Mouse (Mus musculus) CD4-positive helper T cell, adult 2 months (primary cell): Measurements from ENCODE around the gene Smyd2.

Source experiments
- DNase-seq: peaks from one replicate; pipeline ENCODE4 v3.0.0-alpha.2; 2012; ENCODE audit warnings: low read depth, missing footprints, low spot score

Gene Smyd2

DNA sequence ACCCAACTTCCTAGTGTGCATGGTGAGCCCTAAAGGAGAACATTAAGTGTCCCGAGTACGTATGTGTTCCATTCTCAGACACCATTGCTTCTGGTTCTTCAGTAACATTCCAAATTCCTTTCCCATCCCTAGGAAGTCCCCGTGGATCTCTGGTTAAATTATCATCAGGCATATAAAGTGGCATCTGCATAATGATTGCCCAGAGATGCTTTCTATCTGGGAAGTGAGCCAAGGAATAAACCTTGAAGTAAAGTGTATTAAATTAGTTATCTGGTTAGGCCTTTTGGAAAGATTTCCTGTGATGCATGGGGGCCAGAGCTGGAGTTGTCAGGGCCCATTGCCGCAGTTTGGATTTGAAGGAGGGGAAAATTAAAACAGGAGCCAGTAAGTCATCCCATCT is 50.1 kb downstream of the Smyd2 start:
- DNase-seq: no peak

DNA sequence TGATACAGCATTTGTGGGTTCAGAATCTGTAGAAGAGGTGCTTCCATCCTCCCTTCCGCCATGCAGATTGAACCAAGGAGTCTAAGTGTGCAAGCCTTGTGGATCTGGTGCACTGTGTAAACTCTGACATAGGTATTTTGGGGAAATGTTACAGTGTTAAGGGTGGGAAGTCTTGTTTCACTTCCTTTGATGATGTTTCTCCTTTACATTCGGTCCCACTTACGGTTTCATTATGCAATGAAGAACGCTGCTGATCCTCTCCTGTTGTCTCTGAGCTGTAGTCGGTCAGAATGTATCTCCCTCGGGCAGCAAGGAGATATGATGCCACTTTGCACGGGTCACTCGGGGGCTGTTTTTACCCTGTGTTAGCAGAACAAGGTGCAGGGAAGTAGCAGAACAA is 50.5 kb downstream of the Smyd2 start:
- DNase-seq: no peak

DNA sequence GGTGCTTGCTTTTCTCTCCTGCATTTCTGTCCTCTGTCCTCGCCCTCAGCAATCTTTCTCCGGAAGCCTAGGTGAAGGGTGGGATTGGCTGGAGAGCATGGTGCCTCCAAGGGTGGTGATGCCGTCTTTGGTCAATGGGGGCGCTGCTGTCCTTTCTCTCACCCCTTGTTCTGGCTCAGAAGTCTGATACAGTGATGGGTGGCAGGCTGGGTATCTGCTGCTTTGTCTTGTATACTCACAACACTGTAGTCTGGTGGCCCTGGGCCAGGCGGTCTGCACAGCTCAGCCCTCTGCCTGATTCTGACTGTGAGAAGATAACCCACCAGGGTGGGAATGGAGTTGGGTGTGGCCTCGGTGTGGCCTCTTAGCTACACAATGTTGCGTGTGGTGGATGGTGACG is 51.6 kb downstream of the Smyd2 start:
- no peak for DNase-seq

GRCm38 (mm10) chr1:189869651-189870270 is 52.4 kb downstream of the Smyd2 start:
- no peak for DNase-seq

GRCm38 (mm10) chr1:189868036-189868435 is 54.1 kb downstream of the Smyd2 start:
- DNase-seq: no peak

GRCm38 (mm10) chr1:189867497-189867896 is 54.7 kb downstream of the Smyd2 start:
- DNase-seq: no peak

GRCm38 (mm10) chr1:189867034-189867433 is 55.1 kb downstream of the Smyd2 start:
- DNase-seq: peak; percentile 60

GRCm38 (mm10) chr1:189866621-189867020 is 55.5 kb downstream of the Smyd2 start:
- no peak for DNase-seq

DNA sequence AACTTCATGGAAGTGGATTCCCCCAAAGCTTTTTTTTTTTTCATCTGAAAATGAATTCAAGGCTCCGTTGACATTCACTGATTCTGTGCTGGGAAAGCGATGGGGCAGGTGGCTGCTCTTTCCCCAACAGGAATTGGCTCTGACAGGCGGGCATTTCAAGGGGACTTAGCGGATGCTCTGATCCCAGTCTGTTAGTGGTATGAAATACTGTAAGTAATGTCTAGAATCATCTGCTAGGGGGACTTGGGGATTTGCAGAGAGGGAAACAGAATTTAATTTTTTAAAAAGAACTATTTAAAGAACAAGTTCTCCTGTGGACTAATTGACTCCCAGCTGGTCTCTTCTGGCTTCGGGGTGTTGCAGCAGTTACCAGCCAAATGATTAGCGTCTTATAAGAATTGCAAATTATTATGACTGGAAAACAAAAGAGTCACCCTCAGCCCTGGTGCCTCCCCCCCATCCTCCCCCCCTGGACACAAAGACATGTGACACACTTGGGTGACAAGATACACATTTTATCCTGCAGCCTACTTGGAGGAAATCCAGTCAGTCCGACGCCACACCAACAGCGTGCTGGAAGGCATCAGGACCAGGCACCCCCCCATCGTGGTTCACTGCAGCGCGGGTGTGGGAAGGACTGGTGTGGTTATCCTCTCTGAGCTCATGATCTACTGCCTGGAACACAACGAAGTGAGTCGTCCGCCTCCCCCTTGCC is 57.2 kb downstream of the Smyd2 start:
- no peak for DNase-seq

DNA sequence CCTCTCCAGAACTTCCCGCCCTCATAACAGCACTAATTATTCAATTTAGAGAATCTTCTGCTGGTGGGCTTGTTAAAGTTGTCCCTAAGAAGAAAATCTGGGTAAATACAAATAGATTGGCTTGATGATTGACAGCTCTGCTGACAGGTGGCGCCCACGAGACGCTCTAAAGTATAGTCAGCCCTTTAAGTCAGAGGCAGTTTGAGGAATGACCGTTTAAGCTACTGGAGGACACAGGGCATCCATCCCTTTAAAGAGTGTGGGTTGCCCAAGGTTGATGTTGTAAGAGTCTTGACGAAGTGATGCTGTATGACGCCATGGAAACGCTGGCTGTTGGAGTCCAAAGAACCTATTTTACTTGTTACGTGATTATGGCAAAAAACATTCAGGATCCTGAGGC is 57.9 kb downstream of the Smyd2 start:
- DNase-seq: no peak

GRCm38 (mm10) chr1:189863727-189864126 is 58.4 kb downstream of the Smyd2 start:
- DNase-seq: no peak

GRCm38 (mm10) chr1:189860942-189861315 is 61.2 kb downstream of the Smyd2 start:
- DNase-seq: no peak

DNA sequence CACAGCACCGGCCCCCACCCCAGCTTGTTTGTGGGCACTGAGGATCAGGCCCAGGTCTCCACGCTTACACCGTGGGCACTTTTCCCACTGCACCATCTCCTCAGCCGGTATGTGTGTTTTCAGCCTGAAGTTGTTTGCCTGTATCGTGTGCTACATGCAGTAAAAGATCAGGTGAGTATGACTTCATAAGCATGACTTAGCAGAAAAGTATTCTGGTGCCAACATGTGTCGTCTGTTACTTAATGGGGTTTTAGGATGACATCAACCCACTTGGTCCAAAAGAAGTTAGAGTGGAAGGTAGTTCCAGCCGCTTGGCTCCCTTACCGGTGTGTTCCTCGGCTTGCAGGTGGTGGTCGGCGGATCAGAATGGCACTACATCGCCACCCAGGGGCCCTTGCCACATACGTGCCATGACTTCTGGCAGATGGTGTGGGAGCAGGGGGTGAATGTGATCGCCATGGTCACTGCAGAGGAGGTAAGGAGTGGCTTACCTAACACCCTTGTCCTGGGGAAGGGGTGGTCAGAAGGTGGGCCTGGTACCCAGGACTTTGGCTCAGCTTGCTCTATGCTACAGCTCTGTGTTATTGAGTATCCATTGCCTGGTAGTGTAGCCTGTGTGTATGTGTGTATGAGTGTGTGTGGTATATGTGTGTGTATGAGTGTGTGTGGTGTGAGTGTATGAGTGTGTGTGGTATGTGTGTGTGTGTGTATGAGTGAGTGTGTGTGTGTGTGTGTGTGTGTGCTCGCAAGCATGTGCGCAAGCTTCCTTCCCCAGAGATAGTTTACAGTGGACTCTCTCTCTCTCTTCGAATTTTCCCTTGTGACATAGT is 61.8 kb downstream of the Smyd2 start:
- DNase-seq: no peak

- DNase-seq: no peak
These were observed 63.8 kb downstream of the Smyd2 start for GRCm38 (mm10) chr1:189858377-189858776.

- no peak for DNase-seq
These were observed 66.4 kb downstream of the Smyd2 start for GRCm38 (mm10) chr1:189855739-189856138.

DNA sequence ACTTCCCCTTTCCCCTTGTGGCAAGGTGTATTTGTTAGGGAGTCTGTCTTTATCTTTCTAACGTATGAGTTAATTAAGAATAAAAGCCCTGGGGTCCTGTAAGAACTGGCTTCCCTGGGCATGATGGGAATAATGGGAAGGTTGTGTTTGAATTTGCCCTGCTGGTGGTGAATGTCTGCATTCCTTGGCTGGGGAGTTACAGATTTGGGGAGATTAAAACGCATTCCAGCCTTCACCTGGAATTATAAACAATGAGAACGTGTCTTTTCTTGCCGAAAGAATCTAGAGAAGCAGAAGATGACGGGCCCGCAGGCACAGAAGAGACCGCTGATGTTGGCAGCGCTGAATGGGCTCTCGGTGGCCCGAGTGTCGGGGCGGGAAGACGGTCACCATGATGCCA is 67.5 kb downstream of the Smyd2 start:
- DNase-seq: no peak

- DNase-seq: no peak
These were observed 69.7 kb downstream of the Smyd2 start for GRCm38 (mm10) chr1:189852456-189852855.

- no peak for DNase-seq
These were observed 70.1 kb downstream of the Smyd2 start for GRCm38 (mm10) chr1:189852051-189852450.

DNA sequence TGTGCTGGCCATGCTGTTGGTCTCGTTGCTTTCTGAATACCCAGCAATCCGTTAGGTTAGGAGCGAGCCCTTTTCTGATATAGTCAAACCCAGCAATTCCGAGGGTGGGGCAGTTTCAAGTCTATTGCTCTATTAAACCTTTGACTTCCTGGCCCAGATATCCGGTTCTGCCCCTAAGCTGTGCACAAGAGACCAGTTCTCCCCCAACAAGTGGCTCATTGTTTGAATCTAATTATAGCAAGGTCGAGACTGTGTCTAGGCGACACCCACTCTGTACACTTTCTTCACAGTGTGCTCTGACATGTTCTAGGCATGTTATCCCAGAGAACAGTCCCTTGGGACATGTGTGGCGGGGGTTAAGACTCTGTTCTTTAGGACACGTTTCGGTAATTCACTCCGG is 72.6 kb downstream of the Smyd2 start:
- no peak for DNase-seq

GRCm38 (mm10) chr1:189846319-189846718 is 75.8 kb downstream of the Smyd2 start:
- DNase-seq: no peak

- no peak for DNase-seq
These were observed 88.0 kb downstream of the Smyd2 start for GRCm38 (mm10) chr1:189834166-189834565.

GRCm38 (mm10) chr1:189833351-189833750 is 88.8 kb downstream of the Smyd2 start:
- DNase-seq: no peak

GRCm38 (mm10) chr1:189830797-189831232 is 91.3 kb downstream of the Smyd2 start:
- peak; percentile 46 for DNase-seq
